Mouse (Mus musculus) embryonic fibroblast, embryonic 13.5 days (primary cell): ENCODE data around the gene Trim71.
"Not testable (repeated sequence)": the region's sequence is repeated elsewhere in the genome, so short reads cannot be mapped to it uniquely, and the experiment has no call there.

Source experiments
- CTCF ChIP-seq: IDR thresholded peaks from 2 replicates; pipeline ENCODE4 v1.5.1; 2011; ENCODE audit warnings: mild to moderate bottlenecking, control low read depth, low read length, moderate library complexity, borderline replicate concordance; ENCODE audit not compliant: insufficient read depth
- POLR2A ChIP-seq: IDR thresholded peaks from 2 replicates; pipeline ENCODE4 v1.6.1; 2011; ENCODE audit warnings: low read depth, mild to moderate bottlenecking, control low read depth, low read length, moderate library complexity

GRCm38 (mm10) chr9:114520529-114520928 lies 43.6 kb downstream of the Trim71 start:
- not testable (repeated sequence) for TF ChIP-seq CTCF, POLR2A
